Mouse (Mus musculus) gastrocnemius, adult 18-20 months (tissue): ENCODE data around the gene Kidins220. TPM values are rescaled to one million over a fixed set of nuclear protein-coding genes. Genes with fewer than 3 reads are reported as not detected.

Source experiments
- DNase-seq: peaks from one replicate; pipeline ENCODE4 v3.0.0; 2021; ENCODE audit warnings: low spot score
- total RNA-seq, 2 experiments: library from RNA; stranded (reverse); gene quantifications; 2 replicates each; pipeline ENCODE4 v1.2.3; 2021

The Kidins220 gene
- total RNA-seq, 2 experiments from 2014 or later = 54.0 to 57.9 TPM

- DNase-seq = no peak
These were observed 12.3 kb upstream of the Kidins220 start for GRCm38 (mm10) chr12:24962362-24962967.

GRCm38 (mm10) chr12:24963393-24964022 is 11.2 kb upstream of the Kidins220 start:
- DNase-seq = no peak

- DNase-seq = no peak
These were observed 9.3 kb upstream of the Kidins220 start for GRCm38 (mm10) chr12:24965406-24965805.

- no peak for DNase-seq
These were observed 8.7 kb upstream of the Kidins220 start for GRCm38 (mm10) chr12:24966046-24966445.

- DNase-seq = no peak
These were observed 3.1 kb upstream of the Kidins220 start for GRCm38 (mm10) chr12:24971490-24972200.

- DNase-seq = no peak
These were observed 2.1 kb upstream of the Kidins220 start for GRCm38 (mm10) chr12:24972371-24973350.

- no peak for DNase-seq
These were observed 1.1 kb upstream of the Kidins220 start for GRCm38 (mm10) chr12:24973586-24973985.

GRCm38 (mm10) chr12:24975115-24975733 is 499 bp downstream of the Kidins220 start:
- peak; percentile 60 for DNase-seq

GRCm38 (mm10) chr12:24985226-24985625 is 10.5 kb downstream of the Kidins220 start:
- no peak for DNase-seq

GRCm38 (mm10) chr12:24995350-24995749 is 20.6 kb downstream of the Kidins220 start:
- no peak for DNase-seq

GRCm38 (mm10) chr12:25005350-25005749 is 30.6 kb downstream of the Kidins220 start:
- no peak for DNase-seq

GRCm38 (mm10) chr12:25009957-25010356 is 35.2 kb downstream of the Kidins220 start:
- no peak for DNase-seq

GRCm38 (mm10) chr12:25010416-25010815 is 35.7 kb downstream of the Kidins220 start:
- no peak for DNase-seq

- DNase-seq = no peak
These were observed 37.1 kb downstream of the Kidins220 start for GRCm38 (mm10) chr12:25011733-25012367.

GRCm38 (mm10) chr12:25012555-25013540 is 38.1 kb downstream of the Kidins220 start:
- DNase-seq = no peak

- DNase-seq = no peak
These were observed 39.7 kb downstream of the Kidins220 start for GRCm38 (mm10) chr12:25014307-25014927.

- no peak for DNase-seq
These were observed 40.2 kb downstream of the Kidins220 start for GRCm38 (mm10) chr12:25014938-25015337.

GRCm38 (mm10) chr12:25016995-25017394 is 42.3 kb downstream of the Kidins220 start:
- no peak for DNase-seq

GRCm38 (mm10) chr12:25021057-25021456 is 46.3 kb downstream of the Kidins220 start:
- peak; percentile 36 for DNase-seq
